Mouse (Mus musculus) cerebellum, postnatal 14 days (tissue): ENCODE data around the gene Dnaaf1.

Experiments
- DNase-seq, 2 experiments: peaks; one replicate each; pipeline ENCODE4 v3.0.0; 2021; ENCODE audit warnings: mixed read lengths in 2 of 2

Dnaaf1 gene

DNA sequence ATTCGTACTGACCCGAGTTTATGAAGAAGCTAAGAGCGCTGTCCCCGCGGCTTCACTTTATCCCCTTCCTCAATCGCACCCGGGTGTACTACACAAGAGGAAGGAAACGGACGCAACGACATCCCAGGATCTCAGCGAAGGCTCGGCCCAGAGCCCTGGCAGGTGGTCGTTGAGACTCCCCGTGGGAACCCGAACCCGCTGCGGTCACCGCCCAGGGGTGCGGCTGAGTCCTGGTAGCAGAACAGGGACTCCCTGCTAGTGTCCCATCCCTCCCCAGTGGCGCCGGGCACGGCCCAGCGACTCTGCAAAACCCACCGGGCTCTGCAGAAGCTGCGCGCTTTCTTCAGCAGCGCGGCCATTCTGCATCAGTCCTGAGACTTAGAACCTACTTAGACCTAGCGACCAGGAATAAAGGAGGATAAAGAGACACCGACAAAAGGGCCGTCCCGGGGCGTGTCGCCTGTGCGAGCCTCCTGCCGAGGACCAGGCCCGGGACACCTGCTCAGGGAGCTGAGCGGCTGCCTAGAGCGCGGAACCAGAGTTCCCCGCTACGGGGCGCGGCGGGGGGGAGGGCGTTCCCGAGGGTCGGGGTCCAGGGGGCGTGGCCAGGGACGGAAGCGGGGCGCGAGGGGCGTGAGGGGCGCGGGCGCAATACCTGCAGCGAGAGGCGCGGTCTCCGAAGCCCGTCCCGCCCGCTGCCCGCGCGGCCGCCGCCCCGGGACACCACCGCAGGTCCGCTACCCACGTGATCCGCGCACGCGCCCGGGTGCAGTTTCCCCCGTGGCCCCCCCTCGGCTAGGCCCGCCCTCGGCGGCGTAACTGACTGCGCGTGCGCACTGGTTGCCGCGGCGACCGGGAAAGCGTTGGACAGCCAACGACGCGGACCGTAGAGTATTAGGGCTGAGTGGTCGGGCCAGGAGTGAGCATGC lies at the start of gene Dnaaf1, which contains the start of gene Hsdl1:
Dnaaf1 (plus strand) TSS at position 799 of the 929 bp plus-strand sequence.
Hsdl1 (minus strand) TSS at position 747 of the 929 bp plus-strand sequence.
- DNase-seq = peak; percentile 98

DNA sequence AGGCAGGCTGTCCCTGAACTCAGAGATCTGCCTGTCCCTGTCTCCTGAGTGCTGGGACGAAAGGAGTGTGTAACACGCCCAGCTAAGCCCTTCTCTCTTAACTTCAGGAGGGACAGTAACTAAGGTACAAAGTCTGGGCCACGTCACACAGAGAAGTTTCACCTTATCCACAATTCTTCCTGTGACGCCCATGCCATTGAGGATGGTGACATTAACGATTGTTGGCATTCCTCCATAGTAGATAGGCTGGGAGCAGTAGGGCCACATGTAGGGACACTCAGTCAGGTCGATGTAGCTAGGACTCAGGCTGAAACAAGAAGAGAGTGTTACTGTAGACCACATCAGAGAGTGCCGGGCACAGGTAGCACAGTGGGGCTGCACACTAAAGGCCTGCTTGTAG lies 46.3 kb upstream of the Dnaaf1 start:
- no peak for DNase-seq

DNA sequence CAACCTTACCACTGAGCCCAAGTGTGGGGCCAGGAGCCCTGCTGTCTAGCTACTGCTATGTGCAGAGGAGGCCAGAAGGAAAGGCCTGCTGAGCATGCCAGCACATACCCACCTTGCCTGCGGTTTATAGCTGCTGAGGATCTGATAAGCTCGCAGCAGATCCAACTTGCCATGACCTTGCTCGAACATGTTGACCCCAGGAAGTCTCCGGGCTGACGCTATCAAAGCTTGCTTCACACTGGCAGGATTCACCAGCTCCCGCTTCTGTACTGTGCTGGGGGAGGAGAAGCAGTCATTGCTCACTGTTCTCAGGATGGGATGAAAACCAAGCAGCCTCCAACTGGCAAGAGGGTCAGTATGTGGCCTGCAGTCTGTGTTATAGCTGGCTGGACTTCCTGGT lies 44.1 kb upstream of the Dnaaf1 start:
- no peak for DNase-seq

DNA sequence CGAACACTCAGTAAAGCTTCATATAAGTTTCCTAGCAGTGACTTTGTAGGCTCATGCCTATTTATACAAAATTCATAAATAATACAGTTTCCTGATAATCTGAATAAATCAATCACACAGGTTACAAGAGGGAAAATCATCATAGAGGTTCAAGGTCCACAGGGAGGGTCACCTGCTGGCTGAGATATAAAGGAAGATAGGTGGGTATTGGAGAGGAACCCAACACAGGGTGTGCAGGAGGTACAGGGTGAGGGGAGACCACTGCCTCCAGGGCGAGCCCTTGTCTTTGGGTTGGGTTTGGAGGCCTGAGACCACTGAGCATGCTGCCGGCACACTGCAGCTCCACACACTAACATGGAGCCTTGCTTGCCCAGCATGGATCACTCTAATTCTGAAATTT lies 43.6 kb upstream of the Dnaaf1 start:
- DNase-seq = no peak

DNA sequence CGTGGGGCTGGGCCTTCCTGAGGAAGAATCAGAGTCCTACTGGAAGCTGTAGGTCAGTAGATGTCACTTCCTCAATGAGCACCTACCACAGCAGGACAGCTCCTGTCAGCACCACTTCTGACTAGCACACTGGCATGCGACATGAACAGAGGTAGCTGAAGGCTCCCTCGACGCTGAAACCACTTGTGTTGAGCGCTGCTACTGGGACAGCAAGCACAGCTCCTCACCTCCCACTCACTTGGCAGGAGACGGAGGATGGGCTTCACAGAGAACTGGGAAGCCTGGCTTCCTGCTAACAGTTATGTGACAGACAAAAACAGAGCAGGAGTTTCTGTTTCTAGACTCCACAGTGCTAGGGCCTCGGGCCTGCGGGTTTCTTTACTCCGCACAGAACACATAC lies 43.1 kb upstream of the Dnaaf1 start:
- no peak for DNase-seq

DNA sequence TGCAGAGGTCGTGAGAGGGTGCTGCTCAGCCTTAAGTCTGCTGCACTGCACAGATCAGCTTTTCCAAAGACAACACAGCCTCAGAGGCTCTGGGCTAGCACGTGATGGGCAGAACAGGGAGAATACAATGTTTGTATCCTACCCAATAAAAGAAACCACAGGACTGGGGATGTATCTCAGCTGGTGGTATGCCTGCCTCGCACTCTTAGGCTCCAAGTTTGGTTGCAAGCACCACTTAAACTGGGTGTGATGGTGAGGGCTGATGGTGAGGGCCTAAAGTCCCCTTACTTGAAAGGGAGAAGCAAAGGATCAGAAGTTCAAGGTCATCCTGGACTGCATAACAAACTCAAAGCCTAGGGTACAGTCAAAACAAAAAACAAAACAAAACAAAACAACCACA lies 30.4 kb upstream of the Dnaaf1 start:
- no peak for DNase-seq

DNA sequence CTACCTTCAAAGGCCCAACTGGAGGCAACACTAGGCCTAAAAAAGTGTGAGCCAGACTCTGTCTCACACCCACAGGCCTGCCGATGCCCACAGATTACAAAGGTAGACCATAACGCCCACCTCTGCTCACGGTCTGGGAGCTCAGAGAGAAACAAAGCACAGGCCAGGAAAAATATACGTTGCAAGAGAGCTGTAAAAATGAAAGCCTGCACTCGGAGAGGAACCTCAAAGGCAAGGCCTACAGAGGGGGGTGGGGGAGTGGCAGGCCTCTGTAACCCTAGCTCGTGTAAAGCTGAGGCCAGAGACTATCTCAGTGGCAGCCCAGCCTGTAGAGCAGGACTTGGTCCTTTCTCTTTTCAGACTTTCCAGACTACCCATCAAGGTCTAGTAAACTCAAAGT lies 29.9 kb upstream of the Dnaaf1 start:
- no peak for DNase-seq

DNA sequence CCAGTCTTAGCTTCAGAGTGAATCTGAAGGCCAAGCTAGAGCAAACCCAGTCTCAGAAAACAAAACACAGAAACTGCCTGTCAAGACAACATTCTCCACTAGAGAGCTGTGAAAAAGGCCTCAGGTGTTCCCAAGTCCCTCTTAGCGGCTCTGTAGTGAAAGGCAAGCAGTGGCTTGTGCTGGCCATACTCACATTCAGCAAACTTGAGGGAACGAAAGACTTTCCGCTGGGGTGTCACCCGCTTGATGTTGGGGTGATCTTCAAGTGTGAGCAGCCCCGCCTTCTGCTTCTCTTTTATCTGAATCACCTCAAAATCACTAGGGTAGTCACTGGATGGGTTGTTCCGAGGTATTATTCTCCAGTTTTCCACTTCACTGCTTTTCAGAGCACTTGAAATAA lies 29.2 kb upstream of the Dnaaf1 start:
- no peak for DNase-seq

DNA sequence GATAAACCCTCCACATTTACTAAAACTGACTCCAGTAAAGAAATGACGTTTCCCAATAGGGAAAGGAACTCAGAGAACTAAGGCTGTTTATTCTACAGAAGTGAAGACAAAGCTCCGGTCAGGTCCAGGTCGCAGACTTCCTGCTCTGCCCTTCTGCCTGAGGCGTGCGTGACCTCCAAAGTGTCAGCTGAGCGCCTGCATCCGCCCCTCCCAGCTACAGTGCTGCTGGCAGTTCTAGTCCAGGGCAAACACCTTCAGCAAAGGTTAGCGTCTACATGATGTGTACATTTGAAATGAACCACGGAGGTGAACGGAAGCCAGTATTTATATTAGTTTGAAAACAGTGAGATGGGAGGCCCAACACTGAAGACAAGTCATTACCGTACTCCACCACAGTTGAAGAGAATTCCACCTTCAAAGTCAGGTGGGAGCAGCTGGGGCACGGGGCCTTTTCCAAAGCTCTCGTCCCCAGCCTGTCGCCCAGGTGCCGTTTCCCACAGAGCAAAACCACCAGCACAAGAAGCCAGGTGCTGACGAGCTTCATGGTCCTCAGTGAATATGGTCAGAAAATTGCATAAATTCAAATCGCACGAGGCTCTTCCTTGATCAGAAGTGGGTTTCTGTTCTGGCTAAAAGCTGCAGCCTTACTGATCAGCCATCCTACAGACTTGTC lies 27.9 kb upstream of the Dnaaf1 start:
- no peak for DNase-seq

DNA sequence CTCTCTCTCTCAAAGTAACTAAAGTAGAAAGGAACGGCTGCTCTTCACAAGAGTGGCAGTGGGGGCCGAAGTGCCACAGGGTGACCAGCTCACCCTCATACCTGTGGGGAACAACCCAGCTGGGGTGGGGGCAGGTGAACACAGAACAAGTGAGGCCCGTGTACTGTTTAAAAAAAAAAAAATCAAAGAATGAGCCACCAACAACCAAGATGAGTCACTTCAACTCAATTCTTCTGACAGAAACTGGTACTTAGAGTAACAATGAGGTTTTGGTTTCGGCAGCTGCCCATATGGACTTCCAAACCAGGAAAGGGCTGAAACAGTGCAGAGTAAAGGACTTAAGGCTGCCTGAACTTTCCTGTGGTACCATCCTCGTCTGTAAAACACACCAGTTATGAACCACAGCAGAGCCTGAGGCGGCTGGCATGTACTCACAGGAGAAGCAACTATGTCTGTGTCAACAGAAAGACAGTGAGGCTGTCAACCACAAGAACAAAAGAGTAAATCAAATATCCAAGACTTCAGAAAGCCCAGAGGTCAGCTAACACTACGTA lies 26.4 kb upstream of the Dnaaf1 start:
- no peak for DNase-seq

DNA sequence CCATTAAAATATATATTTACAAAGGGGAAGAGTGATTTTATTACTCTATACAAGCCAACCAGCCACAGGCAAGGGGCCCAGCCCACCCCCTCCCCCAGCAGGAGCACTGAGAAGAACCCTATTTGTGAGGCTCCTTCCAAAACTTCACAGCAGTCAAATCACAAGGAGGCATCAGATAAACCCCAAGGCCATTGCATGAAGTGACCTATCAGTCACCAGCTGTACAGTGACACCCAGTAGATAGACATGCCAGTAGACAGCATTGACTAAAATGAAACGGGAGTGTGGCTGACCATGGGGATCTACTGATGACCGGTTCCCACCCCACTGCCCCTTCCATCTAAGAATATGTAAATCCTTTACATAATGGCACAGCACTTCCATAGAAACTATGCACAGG lies 22.1 kb upstream of the Dnaaf1 start:
- no peak for DNase-seq

DNA sequence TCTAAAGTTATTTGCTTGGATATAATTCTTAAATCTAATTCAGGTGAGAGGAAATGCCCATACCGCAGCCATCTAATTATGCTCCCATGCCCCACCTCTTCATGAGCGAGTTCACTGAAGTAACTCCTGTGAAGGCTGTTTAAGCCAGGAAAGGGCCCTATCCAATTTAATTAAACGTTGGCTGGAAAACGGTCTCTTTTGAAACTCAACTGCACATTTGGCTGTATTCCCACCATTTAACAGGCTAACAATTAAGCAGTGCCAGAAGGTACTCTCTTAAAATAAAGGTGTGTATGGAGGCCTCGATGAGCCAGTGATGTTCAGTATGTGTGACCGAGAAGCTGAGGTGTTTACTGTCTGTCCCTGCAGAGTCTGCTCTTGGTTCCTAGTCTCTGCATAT lies 19.2 kb upstream of the Dnaaf1 start:
- no peak for DNase-seq

DNA sequence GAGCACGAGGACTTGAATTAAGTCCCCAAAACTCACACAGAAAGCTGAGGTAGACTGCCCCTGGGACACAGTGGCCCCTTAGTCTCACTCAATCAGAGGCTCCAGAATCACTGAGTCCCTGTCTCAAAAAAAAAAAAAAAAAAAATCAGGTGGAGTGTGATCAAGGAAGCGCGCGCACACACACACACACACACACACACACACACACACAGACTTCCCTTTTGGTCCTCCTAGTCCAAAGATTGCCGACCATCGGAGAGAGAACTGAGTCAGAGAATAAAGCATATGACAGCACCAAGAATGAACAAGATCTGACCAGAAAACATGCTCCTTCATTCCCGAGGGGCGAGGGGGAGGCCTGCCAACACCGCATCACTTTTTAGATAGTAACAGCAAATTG lies 17.9 kb upstream of the Dnaaf1 start:
- no peak for DNase-seq

DNA sequence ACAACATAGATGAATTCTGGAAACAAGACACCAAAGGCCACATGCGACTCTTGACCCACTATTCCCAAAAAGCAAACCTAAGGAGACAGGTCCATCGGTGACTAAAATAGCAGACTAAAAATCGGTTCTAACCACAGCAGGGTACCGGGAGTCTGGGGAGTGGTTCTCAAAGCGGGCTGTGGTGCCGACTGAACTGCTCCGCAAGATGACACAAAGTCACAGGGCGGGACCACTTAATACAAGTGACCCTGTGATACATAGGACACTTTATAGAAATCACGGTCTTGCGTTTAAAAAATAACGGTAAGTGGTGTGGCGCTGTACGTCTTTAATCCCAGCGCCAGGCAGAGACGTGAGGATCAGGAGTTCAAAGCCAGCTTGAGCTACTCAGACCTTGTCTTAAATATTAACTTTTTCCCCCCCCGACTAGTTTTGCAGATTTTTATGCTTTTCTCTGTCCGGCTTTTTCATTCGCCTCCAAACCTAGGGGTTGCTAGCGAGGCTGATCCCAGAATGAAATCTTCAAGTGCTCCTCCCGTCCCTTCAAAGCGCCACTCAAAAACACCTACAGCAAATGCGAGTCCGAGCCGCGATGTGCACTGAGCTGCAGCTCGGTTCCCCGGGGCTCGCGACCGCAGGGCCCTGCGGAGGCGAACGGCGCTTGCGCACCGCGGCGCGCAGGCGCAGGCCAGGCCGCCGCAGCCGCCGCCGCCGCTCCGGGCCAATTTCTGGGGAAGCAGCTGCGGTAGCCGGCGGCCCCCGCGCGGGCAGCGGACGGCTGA lies 17.0 kb upstream of the Dnaaf1 start:
- peak; percentile 30 to 84 for DNase-seq

DNA sequence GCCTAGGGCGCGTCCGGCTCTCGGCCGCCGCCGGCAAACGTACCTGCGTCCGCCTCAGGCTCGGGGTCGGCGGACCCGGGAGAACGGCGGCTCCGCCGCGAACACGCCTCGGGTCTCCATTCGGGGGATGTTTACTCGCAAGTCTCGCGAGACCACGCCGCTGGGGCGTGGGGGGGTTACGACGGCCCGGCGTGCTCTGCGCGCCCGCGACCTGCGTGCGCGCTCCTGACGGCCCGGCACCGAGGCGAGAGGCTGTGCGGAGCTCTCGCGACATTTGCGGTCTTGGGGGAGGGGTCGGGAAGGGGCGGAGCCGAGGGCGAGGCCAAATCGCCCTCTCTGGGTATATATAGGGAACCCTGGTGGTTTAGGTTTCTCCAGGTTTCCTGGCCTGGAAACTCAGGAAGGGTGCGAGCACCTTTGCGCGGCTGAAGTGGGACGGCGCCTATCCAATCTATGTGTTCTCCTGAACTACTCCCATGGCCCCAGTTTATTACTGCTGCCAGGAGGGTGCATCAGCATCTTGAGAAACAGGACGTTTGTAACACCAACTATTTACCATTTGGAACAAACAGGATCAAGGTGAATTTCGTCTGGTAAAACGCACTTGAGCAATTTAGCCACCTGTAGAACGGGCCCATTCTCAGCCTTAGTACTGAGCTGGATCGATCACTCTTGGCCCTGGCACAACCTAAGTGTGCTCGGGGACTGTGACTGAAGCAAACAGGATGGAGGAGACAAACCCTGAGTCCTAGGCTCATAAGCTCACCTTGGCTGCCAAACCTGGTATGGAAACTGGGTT lies 16.2 kb upstream of the Dnaaf1 start, which contains the start of gene Mbtps1:
Mbtps1 (minus strand) TSS at position 133 of the 799 bp plus-strand sequence.
- DNase-seq = peak; percentile 98 to 99

DNA sequence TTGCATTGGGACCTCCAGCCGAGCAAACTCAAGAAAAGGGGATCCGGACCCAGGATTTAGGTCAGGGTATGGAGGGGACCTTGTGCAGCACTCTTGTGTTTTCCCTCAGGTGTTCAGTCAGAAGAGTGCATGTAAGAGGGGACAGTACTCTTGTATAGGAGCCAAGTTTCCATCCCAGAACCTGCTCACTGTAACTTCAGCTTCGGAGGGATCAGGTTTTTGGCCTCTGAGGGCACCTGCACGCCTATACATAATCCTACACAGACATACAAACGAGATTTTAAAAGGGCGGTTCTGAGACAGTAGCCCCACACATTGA lies 15.7 kb upstream of the Dnaaf1 start:
- no peak for DNase-seq

DNA sequence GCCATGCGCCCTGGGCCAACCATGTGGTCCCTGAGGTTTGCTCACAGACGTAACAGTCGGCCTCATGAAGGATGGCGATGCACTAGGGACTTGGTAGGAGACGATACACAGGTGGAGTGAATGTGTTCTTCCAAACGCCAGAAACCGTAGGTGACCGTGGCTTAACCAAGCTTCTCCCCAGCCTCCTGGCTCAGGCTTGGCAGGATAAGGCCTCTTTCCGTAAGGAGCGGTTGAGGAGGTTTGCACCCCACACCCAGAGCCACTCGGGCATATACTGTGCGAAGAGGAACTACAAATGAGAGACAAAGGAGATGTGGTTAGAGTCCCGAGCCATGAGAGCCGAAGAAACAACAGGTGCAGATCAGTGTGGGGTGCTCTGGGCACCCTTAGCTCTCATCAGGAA lies 11.2 kb upstream of the Dnaaf1 start:
- peak in 1 of 2 experiments; percentile 48 for DNase-seq

DNA sequence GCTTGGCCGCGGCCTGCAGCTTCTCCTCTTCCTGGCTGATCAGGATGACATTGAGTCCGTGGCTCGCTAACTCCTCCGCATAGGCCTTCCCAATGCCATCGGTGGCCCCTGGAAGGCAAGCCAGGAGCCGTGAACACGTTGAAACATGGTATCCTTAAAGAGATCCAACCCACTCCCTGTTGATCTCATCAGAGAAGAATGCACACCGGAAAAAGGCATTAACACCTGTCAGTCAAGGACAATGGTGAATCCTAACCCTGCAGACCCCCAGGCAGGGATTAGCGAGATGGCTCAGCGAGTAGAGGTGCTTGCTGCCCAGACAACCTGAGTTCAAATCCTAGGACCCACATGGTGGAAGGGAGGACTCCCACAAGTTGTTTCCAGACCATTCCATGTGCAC lies 8.7 kb upstream of the Dnaaf1 start:
- no peak for DNase-seq

DNA sequence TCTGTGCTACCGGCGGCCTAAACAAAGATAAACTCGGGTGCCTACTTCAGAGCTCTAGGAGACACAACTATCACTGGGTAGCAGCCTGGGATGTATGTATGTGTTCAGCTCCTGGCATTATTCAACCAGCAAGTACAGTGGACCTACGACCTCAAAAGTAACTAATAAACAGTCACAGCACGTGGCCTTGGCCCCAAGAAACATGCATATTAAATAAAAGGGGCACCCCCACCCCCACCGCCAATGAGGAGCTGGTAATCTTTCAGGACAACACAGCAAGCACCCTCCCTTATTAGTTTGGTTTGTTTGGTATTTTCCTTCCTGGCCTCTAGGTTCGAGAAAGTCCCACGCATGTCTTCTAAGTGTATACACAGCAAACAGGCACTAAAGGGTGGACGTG lies 6.8 kb upstream of the Dnaaf1 start:
- DNase-seq = no peak

DNA sequence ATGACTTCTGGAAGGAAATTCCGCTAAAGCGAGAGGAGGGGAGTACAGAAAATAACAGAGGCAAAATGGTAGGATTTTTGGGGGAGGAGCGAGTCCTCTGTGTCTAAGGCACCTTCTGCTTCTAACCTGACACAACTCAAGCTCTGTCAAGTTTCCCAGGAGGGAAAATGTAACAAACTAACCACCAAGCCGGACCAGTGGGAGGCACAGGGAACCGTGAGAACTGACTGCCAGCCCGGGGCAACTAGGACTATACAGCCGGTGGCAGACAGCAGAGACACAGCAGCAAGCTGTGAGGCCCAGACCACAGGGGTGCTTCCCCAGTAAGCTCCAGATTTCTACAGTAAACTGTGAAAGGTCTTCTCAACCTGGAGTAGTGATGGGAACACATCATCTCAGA lies 6.1 kb upstream of the Dnaaf1 start:
- no peak for DNase-seq

DNA sequence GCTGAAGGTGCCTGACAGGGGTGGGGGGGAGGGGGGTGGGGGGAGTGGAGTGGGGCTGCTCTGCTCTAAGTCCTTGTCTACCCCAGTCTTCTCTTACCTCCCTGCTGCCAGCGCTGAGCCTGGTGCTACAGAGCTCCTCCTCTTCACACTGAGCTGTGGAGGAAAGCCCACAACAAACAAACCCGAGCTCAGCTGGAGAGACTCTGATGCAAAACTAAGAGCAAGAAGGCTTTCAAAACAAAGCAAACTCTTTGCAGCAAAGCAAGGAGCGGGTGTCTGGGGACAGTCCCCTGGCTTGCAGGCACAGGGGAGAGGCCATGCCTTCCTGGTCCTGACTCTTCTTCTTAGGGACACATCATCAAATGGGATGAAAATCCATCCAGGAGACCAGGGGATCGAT lies 5.2 kb upstream of the Dnaaf1 start:
- DNase-seq = no peak

DNA sequence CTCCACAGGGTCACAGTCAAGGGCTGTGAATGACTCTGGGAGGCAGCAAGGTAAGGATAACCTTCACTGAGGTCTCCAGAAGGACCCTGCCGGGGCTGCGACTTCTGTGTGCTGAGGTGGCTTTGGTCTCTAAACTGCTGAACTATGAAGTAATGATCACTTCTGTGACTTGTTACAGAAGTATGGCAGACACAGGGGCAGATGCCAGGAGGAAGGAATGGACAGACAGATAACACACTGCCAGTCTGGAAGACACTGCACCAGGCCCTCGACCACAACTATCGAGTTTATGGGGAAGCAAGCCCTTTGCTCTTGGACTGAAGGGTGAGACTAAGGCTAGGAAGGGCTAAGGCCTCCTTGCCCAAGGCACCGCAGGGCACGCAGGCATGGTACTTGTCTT lies 3.9 kb upstream of the Dnaaf1 start:
- no peak for DNase-seq
